In genomic region chr7:132934743-132935142, GRCm38 (mm10) we compare ENCODE assay signal across 22 mouse cellular contexts. TPM values are rescaled to one million over a fixed set of nuclear protein-coding genes. Genes with fewer than 3 reads are reported as not detected.
DNase-seq lines count a peak whose midpoint lies in the region; TF ChIP-seq lines count a peak whose summit lies in the region.
"Had no signal": no experiment of that assay in that cellular context is flagged by ENCODE, and none has a peak within 500 bp of the region (broad histone marks: within the 10 kb centered on the region; RNA-seq: fewer than 3 reads in every experiment).

No protein-coding gene starts in this region.

- TF ChIP-seq EP300 in heart, adult 2 months (IDR thresholded peaks at IDR 0.05; ENCODE audit: insufficient read depth, low read depth, low read length): no peak

- DNase-seq in heart, adult 2 months: no peak
- DNase-seq in heart, adult 9 months (ENCODE audit: low spot score in 2 of 2): no peak
- DNase-seq in left cerebral cortex, adult 2 months (ENCODE audit: extremely low spot score in 1 of 2, low spot score in 2 of 2): no peak
- no peak for DNase-seq in left cerebral cortex, postnatal 14 days (ENCODE audit: low spot score in 2 of 2)
- peak; percentile 17 for DNase-seq in retina, postnatal 1 day
- DNase-seq in retina, embryonic 14.5 days (ENCODE audit: low spot score): no peak
- DNase-seq in ovary, postnatal 36 days (ENCODE audit: low spot score): no peak
- DNase-seq in MN1 (ENCODE audit: low spot score): no peak
- DNase-seq: adrenal gland, postnatal 36 days; cerebellum, adult 9-10 months; gastrocnemius, postnatal 25 days; kidney, adult 18-20 months; lung, postnatal 10 days; right cerebral cortex, adult 18-20 months; right cerebral cortex, postnatal 4 days; thymus, adult 2 months; thymus, postnatal 4 days had no signal

- peaks cover 4% of the 10 kb centered on the region for H3K4me1 ChIP-seq in heart, adult 2 months (ENCODE audit: control insufficient read depth, insufficient read depth, low read length)

- H3K9ac ChIP-seq in heart, adult 2 months (ENCODE audit: low read depth, low read length): no peak overlapping the region
- H3K9ac ChIP-seq: embryonic facial prominence, embryonic 15.5 days; limb, embryonic 12.5 days; neural tube, embryonic 12.5 days had no signal

- H3K36me3 ChIP-seq in heart, adult 2 months (ENCODE audit: control insufficient read depth, insufficient read depth, low read length): peaks cover 8% of the 10 kb centered on the region
- H3K36me3 ChIP-seq: embryonic facial prominence, embryonic 15.5 days; heart, embryonic 10.5 days; limb, embryonic 12.5 days; neural tube, embryonic 12.5 days had no signal

- H3K27me3 ChIP-seq in heart, adult 2 months (ENCODE audit: control insufficient read depth, insufficient read depth, low read length): no peaks in the 10 kb centered on the region
- H3K27me3 ChIP-seq: embryonic facial prominence, embryonic 15.5 days; limb, embryonic 12.5 days; neural tube, embryonic 12.5 days; Patski had no signal

- TF ChIP-seq POLR2A in heart, adult 2 months (IDR thresholded peaks at IDR 0.05; ENCODE audit: insufficient read depth, low read depth, low read length): no peak

- peaks cover 2% of the 10 kb centered on the region; the same call in 1 of the 2 replicates for H3K79me2 ChIP-seq in heart, adult 2 months (replicated peaks; ENCODE audit: control insufficient read depth, insufficient read depth, low read length)

- H3K4me3 ChIP-seq in heart, adult 2 months: no peak overlapping the region
- H3K4me3 ChIP-seq in left cerebral cortex, adult 2 months: no peak overlapping the region
- H3K4me3 ChIP-seq: embryonic facial prominence, embryonic 15.5 days; heart, embryonic 10.5 days; limb, embryonic 12.5 days; neural tube, embryonic 12.5 days had no signal

- TF ChIP-seq CTCF in heart, adult 2 months (IDR thresholded peaks at IDR 0.05): peak; percentile 45
- TF ChIP-seq CTCF in left cerebral cortex, adult 2 months (IDR thresholded peaks at IDR 0.05): peak; percentile 12; the same call in 1 of the 2 replicates

- intact Hi-C loops in heart, adult 2 months (cut with DNase I): loop anchor here (5.0 kb wide), 2 partner anchors 68 to 188 kb away; partner anchors contain the start of genes Ctbp2 and Fgfr2
- intact Hi-C loops in left cerebral cortex, adult 2 months (cut with DNase I): loop anchor here (5.0 kb wide), 1 partner anchor 68 kb away; no protein-coding TSS in a partner anchor
- intact Hi-C loops in left cerebral cortex, postnatal 14 days (cut with DNase I): no loop called here

- H3K27ac ChIP-seq in heart, adult 2 months: no peak overlapping the region
- no peak overlapping the region for H3K27ac ChIP-seq in left cerebral cortex, adult 2 months
- H3K27ac ChIP-seq: embryonic facial prominence, embryonic 15.5 days; heart, embryonic 10.5 days; limb, embryonic 12.5 days; neural tube, embryonic 12.5 days had no signal

RNA-seq across cellular contexts. Expression of gene Zranb1, which starts 3.8 kb away (rescaled TPM):
- total RNA-seq in heart, adult 2 months (2021): 10 to 100 TPM; 31.5 to 37.2 TPM
- 8.2 and 17.6 TPM in 2 replicates for polyA plus RNA-seq in heart, adult 2 months (2012; rRNA removed)
- 10 to 100 TPM; 43.3 to 47.2 TPM for total RNA-seq in left cerebral cortex, adult 2 months (2021)
- total RNA-seq in left cerebral cortex, postnatal 14 days (2021): 10 to 100 TPM; 34.7 to 34.9 TPM
